In genomic region chr11:43835880-43836740, GRCm38 (mm10) we compare ENCODE assay signal across 8 mouse cellular contexts.
DNase-seq lines count a peak whose midpoint lies in the region; ATAC-seq and TF ChIP-seq lines count a peak whose summit lies in the region.

No protein-coding gene starts in this region.

- H3K36me3 ChIP-seq in hindbrain, postnatal 0 days (ENCODE audit: insufficient read depth, low read length): no peaks in the 10 kb centered on the region

- intact Hi-C loops in gastrocnemius, postnatal 14 days (cut with DNase I; ENCODE audit: low total_unique reads): loop anchor here (5.0 kb wide), 2 partner anchors 376 to 496 kb away; no protein-coding TSS in a partner anchor

- H3K4me1 ChIP-seq in hindbrain, postnatal 0 days (ENCODE audit: insufficient read depth, low read length): peaks cover 8% of the 10 kb centered on the region; the same call in 1 of the 2 replicates

- peak overlapping the region; percentile 68 for H3K9ac ChIP-seq in hindbrain, postnatal 0 days (replicated peaks; ENCODE audit: low read length)

- no peaks in the 10 kb centered on the region for H3K9me3 ChIP-seq in hindbrain, postnatal 0 days (ENCODE audit: low read length)

- H3K4me2 ChIP-seq in hindbrain, postnatal 0 days (ENCODE audit: low read depth, low read length): peak overlapping the region; percentile 87

- no peaks in the 10 kb centered on the region for H3K27me3 ChIP-seq in hindbrain, postnatal 0 days (ENCODE audit: insufficient read depth, low read length)

- peak overlapping the region; percentile 66 for H3K27ac ChIP-seq in hindbrain, postnatal 0 days

- DNase-seq in ZHBTc4 (ENCODE audit: low read depth, low spot score): peak; percentile 86
- DNase-seq in embryo, embryonic 10 days (ENCODE audit: low spot score): peak; percentile 89
- DNase-seq in gastrocnemius, postnatal 14 days: peak; percentile 82
- peak; percentile 93 for DNase-seq in hindbrain, postnatal 0 days (ENCODE audit: low spot score)
- peak; percentile 48 to 60 for DNase-seq in left cerebral cortex, adult 8-10 months (ENCODE audit: low spot score in 2 of 2)
- DNase-seq in lung, postnatal 36 days: peak; percentile 64
- peak; percentile 76 to 79 for DNase-seq in right cerebral cortex, adult 2 months (ENCODE audit: low spot score in 2 of 2)
- peak; percentile 79 for DNase-seq in urinary bladder, postnatal 25 days (ENCODE audit: low spot score)

- peak; percentile 98 for ATAC-seq in hindbrain, postnatal 0 days

- H3K4me3 ChIP-seq in hindbrain, postnatal 0 days (ENCODE audit: low read length): peak overlapping the region; percentile 65

- 6% methylated on average over 67 of the region's 68 CpGs for WGBS in hindbrain, postnatal 0 days

- TF ChIP-seq CTCF in hindbrain, postnatal 0 days (IDR thresholded peaks at IDR 0.05; ENCODE audit: low read depth): peak; percentile 79

Comparison
In these comparisons a context has a peak if more than half of its experiments do, and no peak if none do; other contexts are left out.
1. Peak in every context shown above with its lines: DNase-seq, ATAC-seq, H3K4me3 ChIP-seq and H3K27ac ChIP-seq.